Mouse (Mus musculus) colon, adult 2 months (tissue): ENCODE results near the gene Brinp2. TPM values are rescaled to one million over a fixed set of nuclear protein-coding genes. Genes with fewer than 3 reads are reported as not detected.

Experiments
- polyA plus RNA-seq: library from polyadenylated mRNA; depleted of rRNA; stranded (reverse); fragments of >200 nt; gene quantifications from 2 replicates; pipeline ENCODE4 v1.2.3, GENCODE M21; 2012; rRNA removed

Gene Brinp2
- polyA plus RNA-seq, result 1.0 and 2.4 TPM in 2 replicates

GRCm38 (mm10) chr1:158356051-158356461 is at the start of gene Brinp2:
Gene Brinp2 (minus strand): TSS chr1:158356326.

GRCm38 (mm10) chr1:158361964-158362291 is 5.8 kb upstream of the Brinp2 start, which contains the start of gene Astn1:
Gene Astn1 (plus strand): TSS chr1:158362273.

Other genes starting within 250 kb of the Brinp2 start
- gene Astn1, start 5.9 kb upstream of the Brinp2 start, polyA plus RNA-seq, result 1.0 and 2.1 TPM in 2 replicates